ENCODE assay signal across 16 mouse cellular contexts in genomic region chr5:24084835-24085234, GRCm38 (mm10).
"Had no signal": no experiment of that assay in that cellular context is flagged by ENCODE, and none has a peak within 500 bp of the region (broad histone marks: within the 10 kb centered on the region; RNA-seq: fewer than 3 reads in every experiment).

No protein-coding gene starts in this region.

- H3K9ac ChIP-seq: neural tube, embryonic 13.5 days; neural tube, embryonic 15.5 days; stomach, embryonic 15.5 days had no signal

- H3K4me3 ChIP-seq: neural tube, embryonic 13.5 days; neural tube, embryonic 15.5 days; stomach, embryonic 15.5 days had no signal

- H3K4me1 ChIP-seq: neural tube, embryonic 15.5 days; stomach, embryonic 15.5 days had no signal

- H3K36me3 ChIP-seq: neural tube, embryonic 13.5 days; neural tube, embryonic 15.5 days; stomach, embryonic 15.5 days had no signal

- DNase-seq: retina, postnatal 1 day; right cerebral cortex, adult 18-20 months; right cerebral cortex, postnatal 14 days; right cerebral cortex, postnatal 25 days; right cerebral cortex, postnatal 4 days; spleen, adult 18-20 months; thymus, adult 18-20 months; thymus, adult 2 months; thymus, postnatal 14 days; thymus, postnatal 25 days; thymus, postnatal 36 days; thymus, postnatal 4 days had no signal

- H3K27me3 ChIP-seq: neural tube, embryonic 15.5 days; stomach, embryonic 15.5 days had no signal

- H3K27ac ChIP-seq: neural tube, embryonic 13.5 days; neural tube, embryonic 15.5 days; stomach, embryonic 15.5 days; stomach, postnatal 0 days had no signal

- H3K4me2 ChIP-seq: neural tube, embryonic 13.5 days; neural tube, embryonic 15.5 days; stomach, embryonic 15.5 days had no signal

- H3K9me3 ChIP-seq: neural tube, embryonic 13.5 days; neural tube, embryonic 15.5 days; stomach, embryonic 15.5 days had no signal
